Mouse (Mus musculus) brown adipose tissue, adult 24 weeks (tissue): Measurements from ENCODE around the gene Scrn1. TPM values are rescaled to one million over a fixed set of nuclear protein-coding genes. Genes with fewer than 3 reads are reported as not detected.

Source experiments
- H3K27ac ChIP-seq: fragments of 200-500 bp; replicated peaks from 2 replicates; pipeline ENCODE4 v1.5.1; 2012; ENCODE audit warnings: low read depth, mild to moderate bottlenecking, low read length
- H3K4me1 ChIP-seq: fragments of 200-500 bp; 2 replicates; pipeline ENCODE4 v1.6.1; 2012; ENCODE audit warnings: low read length, mixed read lengths; ENCODE audit not compliant: control insufficient read depth, insufficient read depth, insufficient read length
- H3K4me3 ChIP-seq: fragments of 200-500 bp; 2 replicates; pipeline ENCODE4 v1.5.1; 2012; ENCODE audit warnings: low read depth, mild to moderate bottlenecking, low read length, moderate library complexity; ENCODE audit not compliant: insufficient read depth
- polyA plus RNA-seq: library from polyadenylated mRNA; stranded (reverse); fragments of >200 nt; gene quantifications from 2 replicates; pipeline ENCODE4 v1.2.4, GENCODE M21; 2012; ENCODE audit not compliant: missing spikeins, insufficient read depth, insufficient read length

Gene Scrn1
- polyA plus RNA-seq, 1 experiment, result 1.4 TPM

DNA sequence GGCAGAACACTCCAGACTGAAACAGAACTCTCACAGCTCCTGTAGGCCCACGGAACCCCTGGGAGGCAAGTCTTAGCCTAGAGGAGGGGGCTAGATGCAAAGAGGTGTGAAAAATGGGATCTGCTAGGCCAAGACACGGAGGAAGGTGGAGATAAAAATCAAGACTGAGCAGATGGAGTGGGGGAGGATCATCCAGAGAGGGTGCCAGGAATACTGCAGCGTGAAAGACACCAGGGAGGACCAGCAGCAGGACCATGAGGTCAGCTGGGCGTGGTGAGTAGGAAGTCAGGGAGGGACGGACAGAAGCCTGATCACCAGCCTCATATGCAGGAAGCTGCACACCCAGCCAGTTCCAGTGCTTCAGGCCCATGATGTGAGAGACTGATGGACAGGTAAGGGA is 47.5 kb downstream of the Scrn1 start:
- H3K4me1 ChIP-seq, result no peaks in the 10 kb centered on the region
- no peak overlapping the region for H3K4me3 ChIP-seq
- H3K27ac ChIP-seq, result no peak overlapping the region

DNA sequence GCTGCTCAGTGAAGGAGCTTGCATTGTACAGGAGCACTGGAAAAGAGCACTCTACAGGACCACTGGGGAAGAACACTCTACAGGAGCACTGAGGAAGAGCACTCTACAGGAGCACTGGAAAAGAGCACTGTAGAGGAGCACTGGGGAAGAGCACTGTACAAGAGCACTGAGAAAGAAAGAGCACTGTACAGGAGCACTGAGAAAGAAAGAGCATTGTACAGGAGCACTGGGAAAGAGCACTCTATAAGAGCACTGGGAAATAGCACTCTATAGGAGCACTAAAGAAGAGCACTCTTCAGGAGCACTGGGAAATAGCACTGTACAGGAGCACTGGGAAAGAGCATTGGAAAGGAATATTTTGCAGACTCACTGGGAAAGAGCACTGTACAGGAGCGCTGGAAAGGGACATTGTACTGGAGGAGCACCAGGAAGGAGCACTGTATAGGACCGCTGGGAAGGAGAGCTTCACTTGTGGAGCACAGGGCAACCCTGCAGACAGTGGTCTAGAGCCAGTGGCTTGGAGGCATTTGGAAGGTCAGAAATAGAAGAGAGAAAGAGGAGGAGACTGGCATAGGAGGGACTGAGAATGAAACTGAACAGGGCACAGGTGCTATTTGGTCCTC is 49.7 kb downstream of the Scrn1 start:
- Histone ChIP-seq H3K4me1 (no peaks in the 10 kb centered on the region), H3K27ac (no peak overlapping the region), H3K4me3 (no peak overlapping the region)

DNA sequence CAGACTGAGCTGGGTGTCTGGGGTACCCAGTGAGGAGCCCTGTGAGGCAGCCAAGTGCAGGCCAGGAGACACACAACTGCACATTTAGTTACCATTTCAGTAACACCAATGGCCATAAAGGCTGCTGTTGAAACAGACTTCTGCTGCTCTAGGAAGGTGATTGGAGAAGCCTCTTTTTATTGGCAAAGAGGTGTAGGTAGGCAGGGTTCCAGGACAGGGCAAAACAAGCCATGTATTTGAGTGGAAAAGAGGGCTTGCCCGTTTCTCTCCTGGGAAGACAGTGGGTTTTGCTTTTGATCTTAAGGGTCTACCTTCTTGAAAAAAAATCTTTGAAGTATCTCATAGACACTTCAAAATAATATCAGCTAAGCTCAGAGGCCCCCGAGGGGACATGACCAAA is 54.0 kb downstream of the Scrn1 start:
- no peak overlapping the region for H3K27ac ChIP-seq
- H3K4me1 ChIP-seq, result no peaks in the 10 kb centered on the region
- no peak overlapping the region for H3K4me3 ChIP-seq

DNA sequence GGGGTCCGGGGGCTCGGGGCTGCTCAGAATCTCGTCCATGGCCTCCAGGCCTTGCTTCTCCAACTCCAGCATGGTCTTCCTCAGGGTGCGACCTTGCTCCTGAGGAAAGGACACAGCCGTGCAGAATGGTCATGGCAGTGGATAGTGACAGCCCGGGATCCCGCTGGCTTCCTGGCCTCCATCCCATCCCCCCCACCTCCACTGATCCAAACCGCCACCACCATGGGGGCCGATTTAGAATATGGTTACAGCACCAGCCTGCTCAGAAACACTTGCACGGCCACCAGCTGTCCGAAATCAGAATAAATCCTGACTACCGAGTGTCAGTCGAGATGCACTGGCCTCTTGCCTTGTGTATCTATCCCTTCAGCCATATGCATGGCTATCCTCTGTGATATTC is 57.0 kb downstream of the Scrn1 start:
- H3K4me3 ChIP-seq, result no peak overlapping the region
- H3K27ac ChIP-seq, result no peak overlapping the region
- no peaks in the 10 kb centered on the region for H3K4me1 ChIP-seq

DNA sequence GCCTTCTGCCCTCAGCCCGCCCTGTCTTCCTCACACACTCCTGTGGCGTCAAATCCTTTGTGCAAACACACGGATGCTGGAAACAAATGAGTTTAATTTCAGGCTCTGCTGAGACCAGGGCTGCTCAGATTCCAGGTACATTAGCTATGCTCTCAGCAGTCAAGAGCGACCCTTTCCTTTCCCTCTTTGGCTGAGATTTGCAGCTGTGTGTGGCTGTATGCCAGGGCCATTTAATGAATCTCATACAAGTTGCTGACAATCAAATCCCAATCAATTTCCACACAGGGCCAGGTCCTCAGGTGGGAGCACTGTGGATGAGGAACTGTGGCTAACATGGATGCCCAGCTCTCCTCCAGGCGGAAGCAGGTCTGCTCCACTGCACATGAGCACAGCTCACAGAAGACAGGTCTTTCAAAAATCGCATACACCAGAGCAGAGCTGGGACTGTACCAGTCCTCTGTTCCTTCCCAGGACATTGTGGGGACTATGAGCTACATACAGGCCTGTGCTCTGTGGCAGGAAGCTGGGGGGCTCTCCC is 58.0 kb downstream of the Scrn1 start:
- no peak overlapping the region for H3K4me3 ChIP-seq
- no peaks in the 10 kb centered on the region for H3K4me1 ChIP-seq
- no peak overlapping the region for H3K27ac ChIP-seq

DNA sequence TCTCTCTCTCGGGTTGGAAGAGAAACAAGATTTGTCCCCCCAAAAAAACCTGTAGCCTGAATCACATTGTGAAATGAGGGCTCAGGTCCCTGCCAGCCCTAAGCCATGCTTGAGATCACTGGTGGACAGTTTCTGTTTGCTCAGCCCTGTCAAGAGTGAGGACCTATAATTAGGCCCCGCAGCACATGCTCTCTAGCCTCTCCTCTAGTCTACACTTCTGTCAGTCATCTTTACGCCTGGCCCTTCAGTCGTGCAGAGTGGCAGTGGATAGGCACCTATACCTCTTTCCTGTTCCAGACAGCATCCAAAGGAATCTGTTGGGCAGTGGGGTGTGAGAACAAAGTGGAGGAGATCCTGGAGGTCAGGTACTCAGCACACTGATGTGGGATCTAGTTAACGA is 58.5 kb downstream of the Scrn1 start:
- H3K4me1 ChIP-seq, result no peaks in the 10 kb centered on the region
- no peak overlapping the region for H3K27ac ChIP-seq
- H3K4me3 ChIP-seq, result no peak overlapping the region

DNA sequence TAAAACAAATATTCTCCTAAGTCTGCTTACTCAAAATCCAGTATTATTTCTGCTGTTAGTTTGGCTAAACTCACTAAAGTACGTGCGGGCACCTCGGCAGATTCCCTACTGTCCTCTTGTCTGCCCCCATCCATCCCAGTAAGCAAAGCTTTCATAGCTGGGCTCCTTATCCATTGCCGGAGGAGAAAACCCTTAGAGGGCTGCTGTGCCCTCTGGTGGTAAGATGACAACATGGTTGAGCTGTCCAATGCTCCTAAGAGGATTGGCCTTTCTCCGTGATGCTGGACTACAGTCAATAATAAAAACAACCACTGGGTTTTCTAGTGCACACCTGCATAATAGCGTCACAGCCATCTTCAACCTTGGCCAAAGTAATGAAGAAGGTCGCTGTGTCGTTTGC is 59.3 kb downstream of the Scrn1 start:
- Histone ChIP-seq H3K4me1 (no peaks in the 10 kb centered on the region), H3K4me3 (no peak overlapping the region), H3K27ac (no peak overlapping the region)

DNA sequence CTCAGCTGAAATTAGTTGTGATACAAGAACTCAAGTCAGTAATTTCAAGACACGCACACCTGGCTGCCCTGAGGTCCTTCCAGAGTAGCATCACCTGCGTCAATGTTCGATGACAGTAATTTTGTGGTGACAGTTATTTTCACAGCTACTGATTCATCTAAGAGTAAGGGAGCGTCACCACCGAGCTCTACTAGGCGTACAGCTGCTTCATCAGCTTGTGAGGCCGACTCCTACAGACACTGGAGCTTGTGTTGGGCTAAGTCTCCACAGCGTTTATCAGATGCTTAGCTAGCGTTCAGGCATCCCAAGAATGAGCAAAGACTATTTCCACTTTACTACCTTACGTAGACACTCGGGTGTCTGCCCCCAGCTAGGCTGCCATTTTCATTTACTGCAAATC is 60.0 kb downstream of the Scrn1 start:
- H3K4me1 ChIP-seq, result no peaks in the 10 kb centered on the region
- H3K4me3 ChIP-seq, result no peak overlapping the region
- no peak overlapping the region for H3K27ac ChIP-seq

DNA sequence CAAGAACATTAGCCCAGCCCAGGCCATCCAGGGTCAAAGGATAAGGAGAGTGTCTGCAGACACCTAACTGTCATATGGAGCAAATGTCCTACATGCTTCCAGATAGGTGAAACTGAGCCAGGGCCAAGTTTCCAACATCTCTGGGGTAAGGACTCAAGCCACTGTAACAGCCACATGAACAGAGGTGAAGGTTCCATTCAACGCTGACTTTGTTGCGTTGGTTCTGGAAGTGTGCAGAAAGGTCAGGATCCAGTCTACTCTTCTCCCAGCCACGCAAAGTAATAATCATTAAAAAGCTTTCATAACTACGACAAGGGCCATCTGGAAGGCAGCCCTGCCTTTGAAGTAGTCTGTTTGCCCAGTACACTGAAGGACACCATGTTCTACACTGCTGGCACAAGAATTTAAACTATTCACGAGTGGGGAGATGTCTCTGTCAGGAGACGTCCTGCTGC is 63.6 kb downstream of the Scrn1 start:
- H3K4me1 ChIP-seq, result no peaks in the 10 kb centered on the region
- H3K4me3 ChIP-seq, result no peak overlapping the region
- H3K27ac ChIP-seq, result no peak overlapping the region

DNA sequence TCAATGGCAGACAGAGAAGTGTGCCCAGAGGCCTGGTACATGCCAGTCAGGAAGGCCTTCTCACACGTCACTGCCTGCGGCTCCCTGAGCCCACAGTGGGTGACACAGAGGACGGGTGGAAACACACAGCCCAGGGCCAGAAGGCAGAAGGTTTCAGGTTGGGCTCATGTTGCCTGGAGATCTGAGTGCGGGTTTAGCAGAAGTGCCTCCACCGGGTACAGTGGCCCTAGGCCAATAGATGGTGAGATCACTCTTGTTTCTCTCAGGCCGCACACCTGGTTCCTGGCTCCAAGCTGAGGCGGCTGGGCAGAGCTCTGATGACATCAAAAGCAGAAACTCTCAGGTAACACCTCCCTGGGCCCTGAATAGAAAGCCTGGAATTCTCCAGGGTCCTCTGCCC is 70.1 kb downstream of the Scrn1 start:
- H3K4me3 ChIP-seq, result no peak overlapping the region
- H3K27ac ChIP-seq, result no peak overlapping the region
- no peaks in the 10 kb centered on the region for H3K4me1 ChIP-seq

DNA sequence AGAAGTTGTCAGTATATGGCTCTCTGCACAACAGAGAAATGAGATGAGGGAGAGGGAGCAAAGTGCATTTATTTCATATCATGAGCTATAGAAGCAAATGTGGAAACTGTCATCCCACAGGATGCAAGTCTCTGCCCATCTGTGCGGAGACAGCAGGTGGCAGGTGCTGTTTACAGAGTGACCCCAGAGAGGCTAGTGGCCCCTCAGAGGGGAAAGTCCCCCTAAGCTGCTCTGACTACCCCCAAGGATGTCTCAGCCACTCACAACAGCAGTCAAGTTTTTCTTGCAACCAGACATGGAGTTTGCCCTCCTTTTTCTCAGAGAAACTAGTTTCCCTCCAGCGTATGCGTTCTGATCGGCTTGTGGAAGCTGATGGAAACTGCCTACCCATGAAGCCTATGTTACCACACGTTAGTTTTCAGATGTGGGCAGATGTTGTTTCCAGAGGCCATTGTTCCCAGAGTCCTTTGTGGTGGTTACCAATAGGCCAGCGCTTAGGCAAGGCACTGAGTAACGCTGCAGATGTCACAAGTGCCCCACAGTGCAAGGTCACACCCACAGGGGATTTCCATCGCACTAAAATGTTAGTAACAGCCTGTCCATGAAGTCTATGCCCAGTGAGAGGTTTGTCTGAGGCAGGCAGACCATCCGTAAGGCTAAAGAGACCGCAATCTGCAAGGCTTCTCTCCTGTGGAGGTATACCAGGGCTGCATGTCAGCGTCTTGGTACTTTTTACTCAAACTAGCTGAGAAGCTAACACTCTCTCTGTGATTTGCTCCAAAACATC is 71.5 kb downstream of the Scrn1 start:
- no peak overlapping the region for H3K4me3 ChIP-seq
- peaks cover 2% of the 10 kb centered on the region; the same call in 1 of the 2 replicates for H3K4me1 ChIP-seq
- no peak overlapping the region for H3K27ac ChIP-seq

DNA sequence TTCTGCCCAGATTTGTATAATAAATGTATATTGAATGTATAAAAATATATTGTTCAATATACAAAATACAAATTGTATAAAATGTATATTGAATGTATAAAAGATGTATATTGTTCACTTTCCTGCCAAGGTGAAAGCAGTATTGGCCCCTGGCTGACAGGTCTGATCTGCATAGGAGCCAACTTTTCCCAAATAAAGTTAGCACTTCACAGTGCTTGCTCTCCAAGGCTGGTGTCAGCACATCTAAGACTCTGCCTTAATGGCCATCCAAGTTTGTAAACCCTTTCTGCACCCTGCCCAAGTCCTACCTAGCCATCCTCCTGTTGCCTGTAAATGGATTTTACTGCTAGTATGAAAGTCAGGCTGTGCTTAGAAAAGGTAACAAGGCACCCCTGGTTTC is 72.2 kb downstream of the Scrn1 start:
- Histone ChIP-seq H3K4me3 (no peak overlapping the region), H3K27ac (no peak overlapping the region), H3K4me1 (peaks cover 2% of the 10 kb centered on the region; the same call in 1 of the 2 replicates)

DNA sequence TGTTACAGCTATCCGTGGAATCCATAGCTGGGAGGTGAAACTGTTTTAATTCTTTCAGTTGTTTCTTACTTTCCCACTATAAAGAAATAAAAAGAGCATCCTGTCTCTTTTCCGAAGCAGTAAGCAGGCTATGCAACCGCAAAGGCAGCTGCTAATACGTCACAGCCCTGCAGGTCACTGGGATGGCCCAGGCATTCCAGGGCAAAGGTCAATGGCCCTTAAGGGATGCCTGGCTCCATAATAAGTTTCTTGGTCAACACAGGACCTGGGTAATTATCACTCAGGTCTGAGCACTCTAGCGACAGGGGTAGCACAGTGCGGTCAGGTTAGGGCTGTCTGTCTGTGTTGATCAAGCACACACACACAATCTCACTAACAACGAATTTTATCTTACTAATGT is 75.2 kb downstream of the Scrn1 start:
- no peak overlapping the region for H3K4me3 ChIP-seq
- H3K4me1 ChIP-seq, result peaks cover 2% of the 10 kb centered on the region; the same call in 1 of the 2 replicates
- H3K27ac ChIP-seq, result no peak overlapping the region

DNA sequence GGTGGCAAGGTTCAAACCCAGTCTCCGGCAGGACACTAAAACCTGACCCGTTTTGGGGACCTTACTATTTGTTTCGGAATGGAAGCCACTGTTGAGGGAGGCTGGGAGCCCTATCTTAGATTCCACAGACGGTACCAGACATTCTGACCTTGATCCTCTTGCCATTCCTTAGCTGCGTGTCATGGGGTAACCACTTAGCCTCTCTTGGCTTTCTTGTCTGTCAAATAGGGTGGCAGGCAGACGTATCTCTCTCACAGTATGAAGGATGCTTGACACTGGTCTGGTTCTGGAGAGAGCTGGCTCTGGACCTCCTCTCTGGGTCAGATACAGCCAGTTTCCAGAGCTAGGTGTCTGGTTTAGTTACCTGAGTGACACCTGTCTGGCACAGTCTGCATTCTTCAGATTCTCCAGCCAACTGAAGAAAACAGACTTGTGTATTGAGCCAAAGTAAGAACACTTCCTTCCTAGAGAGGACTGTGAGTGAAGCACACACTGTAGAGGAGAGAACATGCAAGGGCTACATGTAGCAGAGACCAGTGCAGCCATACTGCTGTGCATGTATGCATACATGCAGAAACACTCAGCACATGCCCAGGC is 80.2 kb downstream of the Scrn1 start:
- H3K27ac ChIP-seq, result no peak overlapping the region
- H3K4me3 ChIP-seq, result no peak overlapping the region
- H3K4me1 ChIP-seq, result peaks cover 1% of the 10 kb centered on the region; the same call in 1 of the 2 replicates

DNA sequence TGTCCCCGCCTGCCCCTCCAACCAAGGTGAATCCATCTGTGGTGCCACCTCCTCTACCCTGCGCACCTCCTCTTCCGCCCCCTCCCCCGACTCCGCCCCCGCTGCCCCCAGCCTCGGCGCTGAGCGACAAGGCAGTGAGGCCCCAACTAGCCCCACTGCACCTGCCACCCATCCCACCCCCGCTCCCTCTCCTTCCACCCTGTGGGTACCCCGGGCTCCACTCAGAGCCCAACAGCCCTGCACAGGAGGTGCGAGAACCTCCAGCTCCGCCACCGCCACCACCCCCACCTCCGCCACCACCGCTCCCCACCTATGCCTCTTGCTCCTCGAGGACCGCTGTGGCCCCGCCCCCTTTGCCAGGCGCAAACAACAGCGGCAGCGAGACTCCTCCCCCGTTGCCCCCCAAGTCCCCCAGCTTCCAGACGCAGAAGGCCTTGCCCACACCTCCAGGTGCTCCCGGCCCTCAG is 80.8 kb downstream of the Scrn1 start:
- Histone ChIP-seq H3K4me3 (no peak overlapping the region), H3K27ac (no peak overlapping the region), H3K4me1 (no peaks in the 10 kb centered on the region)
